Mouse (Mus musculus) hindbrain, embryonic 14.5 days (tissue): Measurements from ENCODE around the gene Vps26a. TPM values are rescaled to one million over a fixed set of nuclear protein-coding genes. Genes with fewer than 3 reads are reported as not detected.
A peak's percentile ranks its signal among the peaks of the same experiment; 100 is the strongest.

ENCODE experiments used
- ATAC-seq: fragments of 200-750 bp; cut with Nextera tagmentation; 2 replicates; pipeline ENCODE4 v1.8.0; 2017; ENCODE audit warnings: moderate number of reproducible peaks, mild to moderate bottlenecking, moderate TSS enrichment, moderate library complexity; ENCODE audit not compliant: low FRiP score
- DNase-seq: peaks from one replicate; pipeline ENCODE4 v3.0.0-alpha.2; 2015; ENCODE audit warnings: low spot score
- H3K27ac ChIP-seq: fragments of 300-500 bp; sonication (generic); 2 replicates; pipeline ENCODE4 v1.5.1; 2014; ENCODE audit warnings: mild to moderate bottlenecking, moderate library complexity
- H3K27me3 ChIP-seq: fragments of 300-500 bp; sonication (generic); 2 replicates; pipeline ENCODE4 v1.6.1; 2014; ENCODE audit warnings: mild to moderate bottlenecking, low read length, mixed read lengths; ENCODE audit not compliant: control insufficient read depth, insufficient read depth
- H3K36me3 ChIP-seq: fragments of 300-500 bp; sonication (generic); replicated peaks from 2 replicates; pipeline ENCODE4 v1.6.1; 2014; ENCODE audit not compliant: control insufficient read depth, insufficient read depth
- H3K4me1 ChIP-seq: fragments of 300-500 bp; sonication (generic); replicated peaks from 2 replicates; pipeline ENCODE4 v1.6.1; 2014; ENCODE audit warnings: antibody characterized with exemption, low read length, mixed read lengths; ENCODE audit not compliant: control insufficient read depth, insufficient read depth
- H3K4me2 ChIP-seq: fragments of 300-500 bp; sonication (generic); replicated peaks from 2 replicates; pipeline ENCODE4 v1.6.1; 2014; ENCODE audit warnings: mild to moderate bottlenecking, moderate library complexity
- H3K4me3 ChIP-seq: fragments of 300-500 bp; sonication (generic); replicated peaks from 2 replicates; pipeline ENCODE4 v1.5.1; 2014; ENCODE audit warnings: mild to moderate bottlenecking, low read length
- H3K9ac ChIP-seq: fragments of 300-500 bp; sonication (generic); 2 replicates; pipeline ENCODE4 v1.6.1; 2014
- H3K9me3 ChIP-seq: fragments of 300-500 bp; sonication (generic); 2 replicates; pipeline ENCODE4 v1.6.1; 2016; ENCODE audit warnings: low read length; ENCODE audit not compliant: control insufficient read depth
- WGBS: fragments of 180-500 bp; shearing (Covaris S2); extraction: QIAGEN DNeasy Blood & Tissue Kit; methylation state at CpG from one replicate; pipeline ENCODE4 v1.1.7; 2014; 5-methylcytosine and 5-hydroxymethylcytosine counted together
- polyA plus RNA-seq: library from polyadenylated mRNA; unstranded; fragments of >200 nt; fragmentation: Nextera tagmentation; extraction: Ambion mirVana; gene quantifications from 2 replicates; pipeline ENCODE4 v1.2.1, GENCODE M21; 2014

Gene Vps26a
- polyA plus RNA-seq, 1 experiment from 2014 or later = 60.3 TPM

DNA sequence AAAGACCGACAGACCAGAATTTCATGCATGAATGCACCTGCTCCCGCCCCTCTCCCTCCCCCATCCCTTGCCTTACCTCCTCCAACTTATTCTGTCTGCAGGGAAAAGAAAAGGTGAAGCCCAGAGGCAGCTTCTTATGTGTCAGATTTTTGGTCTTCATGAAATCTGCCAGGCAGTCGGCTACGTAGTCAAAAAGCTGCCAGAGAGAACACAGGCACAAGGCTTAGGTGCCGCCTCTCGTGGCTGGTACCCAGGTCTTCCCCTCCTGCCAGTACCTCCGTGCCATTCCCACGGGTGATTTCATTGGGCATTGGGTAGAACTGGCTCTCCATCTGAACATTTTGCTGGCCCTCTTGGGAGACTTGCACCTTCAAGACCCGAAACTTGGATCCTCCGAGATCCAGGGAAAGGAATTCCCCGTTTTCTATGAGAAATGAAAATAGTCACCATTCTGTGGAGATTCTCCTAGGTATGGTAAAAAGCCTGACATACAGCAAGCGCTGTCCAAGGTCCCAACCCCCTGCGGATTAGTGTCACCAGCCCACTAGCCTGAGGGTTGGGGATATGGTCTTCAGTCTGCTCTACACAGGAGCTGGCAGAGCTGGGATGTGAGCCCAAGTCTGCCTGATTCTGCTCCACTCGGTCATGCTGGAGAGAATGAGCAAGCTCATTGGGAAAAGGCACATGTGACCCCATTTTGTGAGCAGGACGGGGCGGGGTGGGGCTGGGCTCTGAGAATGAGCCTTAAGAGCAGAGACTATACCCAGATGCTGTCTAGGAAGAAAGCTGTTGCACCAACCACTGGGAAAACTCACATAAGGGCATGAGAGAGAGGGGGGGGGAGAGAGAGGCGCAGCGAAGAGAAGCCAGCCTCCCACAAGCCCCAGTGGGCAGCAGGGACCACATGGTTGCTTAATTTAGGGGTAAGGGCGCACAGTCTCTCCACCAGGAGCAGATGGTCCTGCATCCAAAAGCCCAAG is 74.9 kb downstream of the Vps26a start:
- no peak for DNase-seq
- no peaks in the 10 kb centered on the region for H3K36me3 ChIP-seq
- ATAC-seq = no peak

DNA sequence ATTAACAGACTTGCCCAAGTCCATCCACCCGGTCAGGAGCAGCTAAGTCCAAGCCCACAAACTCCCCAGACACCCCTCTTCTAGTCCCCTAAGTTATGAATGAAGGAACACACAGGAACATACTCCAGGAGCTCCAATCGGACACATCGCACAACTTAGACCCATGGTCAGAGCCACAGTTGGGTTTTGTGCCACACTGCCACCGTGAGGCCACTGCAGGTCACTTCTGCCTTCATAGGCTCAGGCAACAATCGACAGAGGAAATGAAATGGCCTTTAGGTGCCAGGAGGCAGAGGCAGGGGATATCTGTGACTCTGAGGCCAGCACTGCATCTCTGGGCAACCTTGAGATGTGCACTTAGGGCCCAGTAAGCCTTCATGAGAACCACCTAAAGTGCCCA is 75.7 kb downstream of the Vps26a start:
- WGBS = 10% methylated on average over 5 of the region's 5 CpGs
- ATAC-seq = peak; percentile 70; the same call in 1 of the 2 replicates
- H3K27me3 ChIP-seq = no peaks in the 10 kb centered on the region

More for the DNA sequence above, 74.9 kb downstream of the Vps26a start:
- no peak overlapping the region for H3K27ac ChIP-seq
- no peak overlapping the region for H3K9ac ChIP-seq
- no peak overlapping the region for H3K4me2 ChIP-seq
- no peak overlapping the region for H3K4me3 ChIP-seq
- H3K9me3 ChIP-seq = no peaks in the 10 kb centered on the region
- no peaks in the 10 kb centered on the region for H3K27me3 ChIP-seq
- WGBS = 70% methylated on average over 19 of the region's 19 CpGs
- no peaks in the 10 kb centered on the region for H3K4me1 ChIP-seq

More for the DNA sequence above, 75.7 kb downstream of the Vps26a start:
- DNase-seq = peak; percentile 78
- Histone ChIP-seq H3K4me1 (no peaks in the 10 kb centered on the region), H3K9me3 (no peaks in the 10 kb centered on the region), H3K4me3 (no peak overlapping the region), H3K9ac (no peak overlapping the region), H3K36me3 (no peaks in the 10 kb centered on the region), H3K27ac (no peak overlapping the region), H3K4me2 (no peak overlapping the region)

Other genes starting within 250 kb of the Vps26a start
- 0.12 and 0.19 TPM in 2 replicates for gene Tacr2, start 234.4 kb downstream of the Vps26a start, polyA plus RNA-seq
- gene Hk1, start 106.9 kb downstream of the Vps26a start, polyA plus RNA-seq = 89.9 and 105 TPM in 2 replicates
- gene Hkdc1, start 64.3 kb downstream of the Vps26a start, polyA plus RNA-seq = 0.34 and 0.59 TPM in 2 replicates
- 1.3 and 1.8 TPM in 2 replicates for gene 4930507D05Rik, start 37.3 kb downstream of the Vps26a start, polyA plus RNA-seq
- 18.8 and 20.5 TPM in 2 replicates for gene Supv3l1, start 37.1 kb downstream of the Vps26a start, polyA plus RNA-seq
- 11.5 and 13.8 TPM in 2 replicates for gene Srgn, start 40.6 kb upstream of the Vps26a start, polyA plus RNA-seq
- gene Kif1bp, start 91.7 kb upstream of the Vps26a start, polyA plus RNA-seq = 90.4 and 96.8 TPM in 2 replicates
- 15.9 and 17.8 TPM in 2 replicates for gene Ddx21, start 115.5 kb upstream of the Vps26a start, polyA plus RNA-seq
- gene Ddx50, start 164.4 kb upstream of the Vps26a start, polyA plus RNA-seq = 87.5 and 90.1 TPM in 2 replicates
- 4.3 and 5.2 TPM in 2 replicates for gene Stox1, start 239.3 kb upstream of the Vps26a start, polyA plus RNA-seq